Mouse (Mus musculus) left cerebral cortex, postnatal 25 days (tissue): ENCODE results near the gene Fcgr3. TPM values are rescaled to one million over a fixed set of nuclear protein-coding genes. Genes with fewer than 3 reads are reported as not detected.
"Not testable (repeated sequence)": the region's sequence is repeated elsewhere in the genome, so short reads cannot be mapped to it uniquely, and the experiment has no call there.

Source experiments
- DNase-seq, 2 experiments: peaks; one replicate each; pipeline ENCODE4 v3.0.0; 2022; ENCODE audit warnings: low spot score in 2 of 2, mixed read lengths in 1 of 2
- intact Hi-C: fragments of 180-260 bp; cut with DNase I; formaldehyde crosslinking; loops from one replicate; pipeline ENCODE4 v1.15.1; 2025
- total RNA-seq, 2 experiments: library from RNA; stranded (reverse); gene quantifications; 2 replicates each; pipeline ENCODE4 v1.2.3; 2021

Fcgr3 gene
- total RNA-seq, result 10 to 100 TPM; 13.8 TPM

DNA sequence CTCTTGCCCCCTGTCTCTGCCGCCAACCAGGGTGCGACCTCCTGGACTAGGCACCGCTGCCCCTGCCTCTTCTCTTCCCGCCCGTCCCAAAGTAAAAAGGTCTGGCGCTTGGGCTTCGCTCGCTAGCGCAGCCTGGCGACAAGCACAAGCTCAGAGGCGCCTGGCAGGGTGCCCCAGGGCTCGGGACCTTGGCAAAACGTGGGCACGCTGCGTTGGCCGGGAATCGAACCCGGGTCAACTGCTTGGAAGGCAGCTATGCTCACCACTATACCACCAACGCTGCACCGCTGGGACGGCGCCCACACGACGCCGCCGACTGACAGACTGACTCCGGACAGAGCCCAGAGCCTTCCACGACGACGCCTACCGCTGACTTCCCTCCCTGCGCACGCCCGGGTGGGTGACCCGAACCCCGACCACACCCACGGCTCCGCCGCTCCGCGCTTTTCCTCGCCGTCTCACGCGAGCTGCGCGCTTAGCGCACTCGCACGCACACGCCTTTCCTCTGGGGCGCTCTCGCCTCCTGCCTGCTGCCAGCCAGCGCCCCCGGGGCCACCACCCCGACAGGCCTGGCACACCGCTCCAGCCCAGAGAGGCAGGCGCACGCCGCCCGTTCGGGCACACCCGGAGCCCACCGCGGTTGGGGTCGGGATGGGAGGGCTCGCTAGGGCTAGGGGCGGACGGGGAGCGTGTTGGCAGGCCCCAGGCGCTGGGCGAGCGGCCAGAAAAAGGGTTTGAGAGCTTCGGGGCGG is at the start of gene Fcgr3:
Gene Fcgr3, minus strand, starts transcription at position 445 of the 752 bp plus-strand sequence.
- intact Hi-C loops, result not testable (repeated sequence)
- peak; percentile 75 to 85 for DNase-seq

DNA sequence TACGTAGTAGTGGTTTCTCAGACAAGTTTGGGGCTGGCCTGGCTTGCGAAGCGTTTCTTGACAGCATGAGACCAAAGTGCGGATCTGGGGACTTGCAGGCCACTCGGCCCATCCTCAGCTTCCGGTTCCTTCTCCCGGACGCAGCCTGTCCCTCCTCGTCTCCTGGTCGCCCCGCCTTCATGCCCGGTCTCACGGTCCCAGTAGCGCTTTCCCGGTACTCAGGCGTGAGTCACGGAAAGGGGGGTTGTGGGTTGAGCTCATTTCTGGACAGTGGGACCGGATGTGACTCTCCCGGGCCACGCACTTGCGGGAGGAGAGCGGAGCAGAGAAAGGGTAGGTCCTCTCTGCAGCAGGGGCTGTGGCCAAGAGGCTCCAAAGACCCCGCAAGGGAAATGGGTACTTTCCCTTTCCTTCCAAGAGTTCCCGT is 49.2 kb upstream of the Fcgr3 start, which contains the start of gene Cfap126:
Gene Cfap126, plus strand, starts transcription at position 46 of the 427 bp plus-strand sequence.
- peak; percentile 30 to 56 for DNase-seq
- intact Hi-C loops, result loop anchor here (5.0 kb wide), 2 partner anchors 143 to 248 kb away; partner anchors contain the start of gene Klhdc9

DNA sequence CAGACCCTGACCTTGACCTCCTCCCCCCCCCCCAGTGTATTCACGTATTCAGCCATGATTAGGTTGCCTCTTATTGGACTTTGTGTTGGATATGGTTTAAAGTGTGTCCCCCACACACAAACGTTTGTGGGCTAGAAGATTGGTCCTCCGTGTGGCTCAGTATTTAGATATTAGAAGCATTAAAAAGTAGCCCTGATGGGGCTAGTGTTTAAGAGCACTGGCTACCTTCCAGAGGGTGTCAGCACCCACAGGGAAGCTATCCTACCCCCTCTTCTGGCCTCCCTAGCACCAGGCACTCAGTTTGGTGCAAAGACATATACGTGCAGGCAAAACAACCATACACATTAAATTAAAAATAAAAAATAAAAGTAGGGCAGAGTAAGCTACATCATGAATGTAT is 48.3 kb upstream of the Fcgr3 start:
- DNase-seq, result no peak
- intact Hi-C loops, result loop anchor here (5.0 kb wide), 2 partner anchors 144 to 249 kb away; partner anchors contain the start of gene Klhdc9

DNA sequence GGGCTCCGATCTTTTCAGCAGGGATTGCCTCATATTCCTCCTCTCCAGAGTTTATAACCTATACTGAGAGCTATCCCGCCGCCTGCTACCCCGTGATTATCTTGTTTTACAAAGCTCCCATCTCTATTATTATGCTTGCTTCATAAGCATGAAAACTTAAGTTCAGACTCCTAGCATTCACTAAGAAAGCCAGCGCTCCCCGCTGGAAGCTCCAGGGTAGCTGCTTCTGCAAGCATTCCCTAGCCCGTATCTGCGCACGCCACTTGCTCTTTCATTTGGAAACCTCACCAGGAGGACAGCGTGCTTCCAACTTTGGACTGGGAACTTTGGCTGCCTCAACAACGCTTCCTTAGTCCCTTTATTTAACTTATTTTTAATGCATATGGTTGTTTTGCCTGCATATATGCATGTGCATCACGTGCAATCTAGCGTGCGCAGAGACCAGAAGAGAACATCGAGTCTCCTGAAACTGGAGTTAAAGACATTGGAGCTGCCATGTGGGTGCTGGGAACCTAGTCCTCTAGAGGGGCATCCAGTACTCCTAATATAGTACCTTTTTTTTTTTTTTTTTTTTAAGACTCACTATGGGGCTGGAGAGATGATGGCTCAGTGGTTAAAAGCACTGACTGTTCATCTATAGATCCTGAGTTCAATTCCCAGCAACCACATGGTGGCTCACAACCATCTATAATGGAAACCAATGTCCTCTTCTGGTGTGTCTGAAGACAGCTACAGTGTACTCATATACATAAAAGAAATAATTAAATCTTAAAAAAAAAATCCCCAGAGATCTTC is 47.2 kb upstream of the Fcgr3 start:
- intact Hi-C loops, result loop anchor here (2.0 to 5.0 kb wide), 4 partner anchors 73 to 250 kb away; partner anchors contain the start of gene Klhdc9
- peak; percentile 42 to 54 for DNase-seq

DNA sequence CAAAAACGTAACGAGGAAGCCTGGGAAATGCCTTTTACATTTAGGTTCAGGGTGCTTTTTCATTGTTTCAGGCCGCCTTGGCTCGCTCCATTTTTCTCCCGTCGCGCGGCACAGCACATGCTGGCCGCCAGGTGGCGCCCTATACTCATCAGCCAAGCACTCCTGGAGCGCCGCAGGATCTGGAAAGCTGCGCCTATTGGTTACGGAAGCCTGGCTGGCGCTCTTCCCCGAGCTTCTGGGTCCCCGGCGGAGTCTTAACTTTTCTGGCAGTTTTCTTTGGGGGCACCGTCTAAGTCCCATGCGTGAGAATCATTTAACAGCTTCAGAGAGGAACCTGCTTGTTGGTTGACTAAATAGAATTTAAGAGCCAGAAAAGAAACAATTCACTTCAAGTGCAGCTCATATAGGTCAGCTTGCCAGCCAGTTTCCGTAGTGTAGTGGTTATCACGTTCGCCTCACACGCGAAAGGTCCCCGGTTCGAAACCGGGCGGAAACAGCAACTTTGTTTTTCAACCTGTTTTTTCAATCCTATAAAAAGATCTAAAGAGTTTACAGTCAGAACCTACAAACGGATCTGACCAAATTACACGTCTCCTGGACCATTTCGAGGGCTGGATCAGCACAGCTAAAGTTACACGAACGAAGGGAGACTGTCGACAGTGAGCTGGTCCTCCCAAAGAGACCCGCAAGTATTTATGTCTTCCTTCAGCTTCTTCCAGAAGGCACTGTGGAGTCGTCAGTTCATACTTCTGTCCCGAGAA is 46.5 kb upstream of the Fcgr3 start:
- DNase-seq, result peak; percentile 97 to 98
- intact Hi-C loops, result loop anchor here (2.0 to 5.0 kb wide), 4 partner anchors 72 to 251 kb away; partner anchors contain the start of gene Klhdc9

DNA sequence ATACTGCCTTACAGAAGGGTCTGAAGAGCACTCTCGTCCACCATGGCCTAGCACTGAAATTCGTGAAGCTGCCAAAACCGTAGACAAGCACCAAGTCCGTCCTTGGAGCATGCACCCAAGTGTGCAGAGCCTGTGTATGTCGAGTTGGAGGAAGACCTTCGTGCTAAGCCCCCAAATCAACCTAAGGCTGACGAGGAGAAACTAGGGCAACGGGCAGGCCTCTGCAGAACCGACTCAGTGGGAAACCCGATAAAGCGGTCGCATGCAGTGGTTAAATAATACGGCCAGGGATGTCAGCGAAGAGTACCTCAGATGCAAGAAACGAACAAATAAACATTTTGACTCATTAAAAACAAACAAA is 45.9 kb upstream of the Fcgr3 start:
- DNase-seq, result no peak
- intact Hi-C loops, result loop anchor here (2.0 to 5.0 kb wide), 4 partner anchors 72 to 252 kb away; partner anchors contain the start of gene Klhdc9

DNA sequence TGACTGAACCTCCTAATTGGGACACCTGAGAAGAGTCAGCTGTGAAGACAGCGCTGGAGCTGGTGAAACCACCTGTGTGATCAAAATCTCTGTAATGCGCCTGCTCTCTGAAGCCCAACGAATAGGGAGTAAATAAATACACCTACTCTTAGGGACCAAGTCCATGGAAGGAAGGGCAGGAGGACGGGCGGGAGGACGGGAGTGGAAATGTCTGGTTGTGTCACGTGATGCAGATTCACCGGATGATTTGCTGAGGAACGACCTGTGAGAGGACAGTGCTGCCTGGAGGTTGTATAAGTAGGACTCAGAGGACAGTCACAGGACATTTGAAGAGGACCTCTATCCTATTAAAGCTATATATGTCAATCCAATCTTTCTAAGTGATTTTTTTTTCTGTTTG is 44.9 kb upstream of the Fcgr3 start:
- DNase-seq, result no peak
- intact Hi-C loops, result loop anchor here (2.0 to 5.0 kb wide), 4 partner anchors 71 to 253 kb away; partner anchors contain the start of gene Klhdc9

DNA sequence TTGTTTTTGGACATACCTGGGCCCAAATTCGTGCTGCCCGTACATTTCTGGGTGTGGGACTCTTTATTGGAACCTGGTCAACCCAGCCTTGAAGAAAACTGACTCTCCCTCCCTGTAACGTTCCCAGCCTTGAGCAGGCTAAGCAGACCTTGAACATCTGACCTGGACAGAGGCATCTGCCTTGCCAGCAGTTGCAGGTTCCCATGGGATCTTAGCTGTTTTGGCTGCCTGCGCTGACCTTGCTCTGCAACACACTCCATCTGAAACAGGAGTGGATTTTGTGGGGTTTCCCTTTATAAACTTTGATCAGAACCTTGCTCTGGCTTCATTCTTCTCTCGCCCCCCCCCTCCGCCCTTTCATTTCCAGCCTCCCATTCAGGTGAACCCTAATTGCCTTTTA is 40.5 kb upstream of the Fcgr3 start:
- no peak for DNase-seq
- intact Hi-C loops, result no loop called here

DNA sequence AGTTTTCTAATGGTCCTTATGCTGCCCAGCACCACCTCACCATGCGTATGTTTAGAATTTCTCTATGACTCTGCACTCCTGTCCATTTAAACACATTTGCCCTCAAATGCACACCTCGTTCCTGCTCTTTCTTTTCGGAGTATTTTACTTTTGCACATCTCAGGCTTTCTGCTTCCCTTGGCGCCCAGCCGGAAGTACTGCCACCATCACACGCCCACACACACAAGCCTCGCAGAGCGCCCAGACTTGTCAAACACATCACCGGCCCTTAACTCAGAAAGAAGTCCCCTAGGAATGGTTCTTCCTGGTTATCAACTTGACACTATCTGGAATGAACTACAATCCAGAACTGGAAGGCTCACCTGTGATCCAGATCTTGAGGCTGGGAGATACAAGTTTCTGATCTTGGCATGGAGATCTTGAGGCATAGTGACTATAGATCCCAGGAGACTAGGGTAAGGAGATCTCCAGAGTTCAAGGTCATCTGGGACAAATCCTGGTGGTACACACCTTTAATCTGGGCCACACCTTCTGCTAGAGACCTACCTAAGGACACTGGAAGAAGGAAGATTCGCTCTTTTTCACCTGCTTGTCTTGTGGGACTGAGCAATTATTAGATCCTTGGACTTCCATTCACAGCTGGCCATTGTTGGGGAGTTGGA is 38.6 kb upstream of the Fcgr3 start:
- intact Hi-C loops, result loop anchor here (2.0 to 5.0 kb wide), 2 partner anchors 69 to 206 kb away; no protein-coding TSS in a partner anchor

DNA sequence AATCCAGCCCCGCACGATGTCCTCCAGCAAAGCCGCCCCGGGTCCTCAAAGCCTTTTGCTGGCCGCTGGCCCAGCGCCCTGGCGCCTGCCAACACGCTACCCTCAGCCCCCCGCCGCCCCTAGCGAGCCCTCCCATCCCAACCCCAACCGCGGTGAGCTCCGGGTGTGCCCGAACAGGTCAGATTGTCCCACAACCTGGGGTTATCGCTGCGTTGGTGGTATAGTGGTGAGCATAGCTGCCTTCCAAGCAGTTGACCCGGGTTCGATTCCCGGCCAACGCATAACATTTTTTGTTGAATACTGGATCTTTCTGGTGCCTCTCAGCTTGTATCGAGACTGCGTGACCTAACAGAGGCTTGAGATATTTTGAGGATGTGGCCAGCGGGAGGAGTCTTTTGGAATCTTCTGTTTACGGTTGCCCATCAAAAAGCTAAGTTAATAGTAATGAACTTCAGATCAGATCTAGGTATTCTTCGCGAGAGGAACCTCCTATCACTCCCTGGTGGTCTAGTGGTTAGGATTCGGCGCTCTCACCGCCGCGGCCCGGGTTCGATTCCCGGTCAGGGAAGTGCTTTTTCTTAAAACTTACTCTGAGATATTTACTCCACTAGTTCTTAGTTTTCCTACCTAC is 37.9 kb upstream of the Fcgr3 start:
- intact Hi-C loops, result loop anchor here (2.0 to 5.0 kb wide), 2 partner anchors 68 to 205 kb away; no protein-coding TSS in a partner anchor

More for the DNA sequence above, 38.6 kb upstream of the Fcgr3 start:
- DNase-seq, result no peak

DNA sequence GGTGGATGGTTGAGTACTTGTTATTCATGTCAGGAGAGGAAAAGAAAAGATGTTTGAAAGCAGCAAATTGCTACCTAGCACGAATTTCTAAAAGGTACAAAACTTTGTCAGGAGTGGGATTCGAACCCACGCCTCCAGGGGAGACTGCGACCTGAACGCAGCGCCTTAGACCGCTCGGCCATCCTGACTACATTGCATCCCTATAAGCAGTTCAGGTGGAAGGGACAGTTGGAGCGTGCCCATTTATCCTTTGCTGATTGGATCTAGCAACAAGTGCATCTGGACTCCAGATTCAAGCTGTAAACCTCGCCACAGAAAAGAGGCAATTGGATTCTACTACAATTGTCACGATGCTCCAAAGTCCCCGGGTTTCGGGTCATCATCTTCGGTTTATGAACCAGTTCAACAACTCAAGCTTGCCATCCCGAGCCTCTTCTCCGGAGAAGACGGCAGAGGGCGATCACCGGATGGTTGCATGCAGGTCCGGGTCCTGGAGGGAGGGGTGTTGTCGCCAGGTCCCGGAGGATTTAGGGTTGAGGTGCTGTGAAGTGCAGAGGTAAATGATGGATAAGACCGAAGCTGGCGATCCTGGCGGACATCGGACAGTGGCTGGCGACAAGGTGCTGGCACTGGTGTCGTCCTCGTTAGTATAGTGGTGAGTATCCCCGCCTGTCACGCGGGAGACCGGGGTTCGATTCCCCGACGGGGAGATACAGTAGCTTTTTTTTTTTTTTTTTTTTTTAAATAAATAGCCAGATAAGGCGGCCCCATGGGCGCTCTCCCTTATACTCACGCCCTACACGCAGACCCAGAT is 37.2 kb upstream of the Fcgr3 start:
- intact Hi-C loops, result loop anchor here (2.0 to 5.0 kb wide), 2 partner anchors 67 to 205 kb away; no protein-coding TSS in a partner anchor

More for the DNA sequence above, 37.9 kb upstream of the Fcgr3 start:
- DNase-seq, result peak; percentile 89 to 93

DNA sequence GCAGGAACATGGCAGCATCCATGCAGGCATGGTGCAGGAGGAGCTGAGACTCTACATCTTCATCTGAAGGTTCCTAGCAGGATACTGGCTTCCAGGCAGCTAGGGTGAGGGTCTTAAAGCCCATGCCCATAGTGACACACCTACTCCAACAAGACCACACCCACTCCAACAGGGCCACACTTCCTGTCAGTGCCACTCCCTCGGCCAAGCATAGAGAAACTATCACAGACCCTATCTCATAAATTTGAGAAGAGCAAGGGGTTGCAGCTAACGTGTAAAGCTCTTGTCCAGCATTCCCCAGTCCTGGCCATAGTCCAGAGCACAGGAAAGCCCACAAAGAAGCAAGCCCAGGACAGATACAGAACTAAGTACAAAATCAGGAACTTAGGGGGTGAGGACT is 36.3 kb upstream of the Fcgr3 start:
- intact Hi-C loops, result loop anchor here (5.0 kb wide), 1 partner anchor 204 kb away; no protein-coding TSS in a partner anchor
- no peak for DNase-seq

More for the DNA sequence above, 37.2 kb upstream of the Fcgr3 start:
- peak; percentile 90 to 94 for DNase-seq

DNA sequence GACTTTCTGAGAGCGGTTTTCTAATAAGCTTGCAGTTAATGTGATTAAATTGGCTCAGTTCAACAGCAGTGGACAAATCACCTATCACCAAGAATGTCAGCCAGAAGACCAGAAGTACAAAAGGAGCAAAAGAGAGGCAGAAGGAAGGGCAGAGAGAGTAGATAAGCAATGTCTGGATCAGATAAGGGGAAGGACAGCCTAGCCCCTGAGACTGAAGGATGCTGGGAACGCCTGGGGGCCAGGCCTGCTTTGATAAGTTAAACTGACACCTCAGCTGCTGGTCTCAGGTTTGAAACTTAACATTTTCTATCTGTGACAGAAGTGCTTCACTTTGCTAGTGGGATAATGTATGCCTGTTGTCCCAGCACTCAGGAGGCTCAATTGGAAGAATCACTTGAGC is 32.9 kb upstream of the Fcgr3 start:
- intact Hi-C loops, result no loop called here
- no peak for DNase-seq

DNA sequence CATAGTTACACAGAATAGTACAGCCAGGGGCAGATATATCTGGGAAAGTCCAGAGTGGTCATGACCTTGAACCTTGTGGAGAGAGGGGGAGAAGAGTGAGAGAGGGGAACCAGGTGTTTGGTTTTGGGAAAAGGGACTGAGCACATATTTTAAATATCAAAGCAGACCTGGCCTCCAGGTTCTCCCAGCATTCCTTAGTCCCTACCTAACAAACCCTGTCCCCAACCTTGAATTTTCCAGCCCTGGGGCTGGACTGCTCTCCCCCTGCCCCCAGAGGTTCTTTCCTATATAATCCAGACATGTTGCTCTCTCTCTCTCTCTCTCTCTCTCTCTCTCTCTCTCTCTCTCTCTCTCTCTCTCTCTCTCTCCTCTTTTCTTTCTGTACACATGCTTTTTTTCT is 32.4 kb upstream of the Fcgr3 start:
- intact Hi-C loops, result no loop called here
- no peak for DNase-seq

DNA sequence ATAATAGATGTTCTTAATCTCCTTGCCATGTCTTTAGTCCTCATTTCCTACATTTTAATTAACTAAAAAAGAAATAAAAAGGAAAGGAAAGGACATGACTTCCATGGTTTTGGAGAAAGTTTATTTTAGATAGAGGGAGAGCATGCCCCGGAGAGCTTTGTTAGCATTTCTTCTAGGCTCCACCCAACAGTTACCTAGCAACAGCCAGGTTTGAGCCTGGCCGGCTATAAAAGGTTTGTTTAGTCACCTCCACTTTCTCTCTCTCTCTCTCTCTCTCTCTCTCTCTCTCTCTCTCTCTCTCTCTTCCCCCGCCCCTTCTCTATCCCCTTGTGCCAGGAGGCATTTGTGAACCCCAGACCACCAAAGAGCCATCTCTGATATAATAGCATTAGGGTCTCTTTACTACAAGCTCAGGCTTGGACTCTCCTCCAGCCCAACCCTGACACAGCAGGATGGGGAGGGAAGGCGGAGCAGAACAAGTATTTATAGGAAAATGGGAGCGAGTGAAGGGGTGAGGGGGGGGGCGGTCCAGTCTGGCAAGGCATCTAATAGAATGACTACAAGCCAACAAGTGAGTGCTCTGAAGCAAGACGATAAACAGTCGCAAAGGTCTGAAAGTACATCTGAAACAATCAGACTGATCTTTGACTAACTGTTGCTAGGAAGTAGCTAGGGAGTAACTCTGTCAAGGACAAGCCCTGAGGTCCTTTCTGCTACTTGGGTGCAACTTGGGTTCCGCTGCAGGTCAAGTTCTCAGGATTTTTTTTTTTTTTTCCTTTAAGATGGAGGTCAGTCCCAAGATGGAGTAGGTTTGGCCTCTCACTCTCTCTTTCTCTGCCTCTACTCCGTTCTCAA is 31.6 kb upstream of the Fcgr3 start:
- intact Hi-C loops, result no loop called here
- no peak for DNase-seq

DNA sequence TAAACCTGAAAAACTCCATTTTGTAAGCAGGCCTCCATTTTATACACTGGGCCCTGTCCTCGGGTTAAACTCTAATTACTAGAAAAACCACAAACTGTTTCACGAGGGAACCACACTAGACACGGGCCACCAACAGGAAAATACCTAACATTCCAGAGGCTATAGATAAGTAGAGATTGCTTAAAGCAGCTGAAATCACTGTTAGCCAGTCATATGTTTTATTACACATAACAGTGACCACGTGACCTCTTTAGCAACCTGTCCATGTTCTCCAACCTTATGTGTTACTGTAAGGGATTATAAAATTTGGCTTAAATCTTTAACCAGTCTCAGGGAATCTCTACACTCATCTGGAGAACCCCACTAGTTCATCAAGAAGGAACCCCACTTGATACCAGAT is 29.7 kb upstream of the Fcgr3 start:
- DNase-seq, result no peak
- intact Hi-C loops, result no loop called here

DNA sequence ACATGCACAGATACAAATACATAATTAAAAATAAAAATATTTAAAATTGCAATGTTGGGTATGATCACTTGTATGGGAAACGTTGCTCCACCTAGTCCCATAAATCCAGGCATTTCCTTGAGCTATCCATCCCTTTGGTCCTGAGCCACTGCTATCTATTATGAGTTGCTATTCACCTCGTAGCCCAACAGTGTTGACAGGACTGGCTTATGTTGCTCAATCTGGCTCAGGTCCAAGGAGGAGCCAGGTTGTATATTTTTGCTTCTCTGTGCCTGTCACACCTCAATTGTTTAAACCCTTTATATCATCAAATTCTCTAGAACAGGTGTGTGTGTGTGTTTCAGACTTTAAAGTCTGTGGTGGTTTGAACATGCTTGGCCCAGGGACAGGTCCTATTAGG is 26.0 kb upstream of the Fcgr3 start:
- DNase-seq, result no peak
- intact Hi-C loops, result no loop called here
